Mouse (Mus musculus): ENCODE data around the gene Miga1. TPM values are rescaled to one million over a fixed set of nuclear protein-coding genes. Genes with fewer than 3 reads are reported as not detected.

The Miga1 gene
- total RNA-seq, 2 experiments from 2014 or later: 20.6 to 22.9 TPM

GRCm38 (mm10) chr3:152288740-152289139, 51.5 kb downstream of the Miga1 start:
- no peak for DNase-seq (ENCODE audit: low spot score in 2 of 2)

GRCm38 (mm10) chr3:152288276-152288675, 51.9 kb downstream of the Miga1 start:
- no peak for DNase-seq (ENCODE audit: low spot score in 2 of 2)

GRCm38 (mm10) chr3:152287810-152288209, 52.4 kb downstream of the Miga1 start:
- DNase-seq (ENCODE audit: low spot score in 2 of 2): no peak

GRCm38 (mm10) chr3:152284759-152285158, 55.4 kb downstream of the Miga1 start:
- no peak for DNase-seq (ENCODE audit: low spot score in 2 of 2)

GRCm38 (mm10) chr3:152284306-152284705, 55.9 kb downstream of the Miga1 start:
- no peak for DNase-seq (ENCODE audit: low spot score in 2 of 2)

- DNase-seq (ENCODE audit: low spot score in 2 of 2): no peak
These were observed 58.1 kb downstream of the Miga1 start for GRCm38 (mm10) chr3:152282126-152282525.

GRCm38 (mm10) chr3:152278431-152278830, 61.8 kb downstream of the Miga1 start:
- no peak for DNase-seq (ENCODE audit: low spot score in 2 of 2)

- no peak for DNase-seq (ENCODE audit: low spot score in 2 of 2)
These were observed 62.3 kb downstream of the Miga1 start for GRCm38 (mm10) chr3:152277912-152278311.

- no peak for DNase-seq (ENCODE audit: low spot score in 2 of 2)
These were observed 63.3 kb downstream of the Miga1 start for GRCm38 (mm10) chr3:152276935-152277334.

- no peak for DNase-seq (ENCODE audit: low spot score in 2 of 2)
These were observed 65.2 kb downstream of the Miga1 start for GRCm38 (mm10) chr3:152275008-152275407.

- DNase-seq (ENCODE audit: low spot score in 2 of 2): no peak
These were observed 67.1 kb downstream of the Miga1 start for GRCm38 (mm10) chr3:152272974-152273685.

GRCm38 (mm10) chr3:152271876-152272275, 68.3 kb downstream of the Miga1 start:
- DNase-seq (ENCODE audit: low spot score in 2 of 2): no peak

GRCm38 (mm10) chr3:152271071-152271710, 69.0 kb downstream of the Miga1 start:
- DNase-seq (ENCODE audit: low spot score in 2 of 2): no peak

GRCm38 (mm10) chr3:152268099-152268498, 72.1 kb downstream of the Miga1 start:
- DNase-seq (ENCODE audit: low spot score in 2 of 2): no peak

- DNase-seq (ENCODE audit: low spot score in 2 of 2): no peak
These were observed 74.2 kb downstream of the Miga1 start, which contains the start of gene Nexn for GRCm38 (mm10) chr3:152266036-152266421. Gene Nexn (minus strand): TSS chr3:152266350.

- DNase-seq (ENCODE audit: low spot score in 2 of 2): peak; percentile 16 to 18
These were observed 74.7 kb downstream of the Miga1 start for GRCm38 (mm10) chr3:152265351-152266035.

GRCm38 (mm10) chr3:152264830-152265229, 75.4 kb downstream of the Miga1 start:
- no peak for DNase-seq (ENCODE audit: low spot score in 2 of 2)

GRCm38 (mm10) chr3:152264374-152264773, 75.8 kb downstream of the Miga1 start:
- DNase-seq (ENCODE audit: low spot score in 2 of 2): no peak

- DNase-seq (ENCODE audit: low spot score in 2 of 2): no peak
These were observed 78.3 kb downstream of the Miga1 start for GRCm38 (mm10) chr3:152261948-152262347.

GRCm38 (mm10) chr3:152261436-152261835, 78.8 kb downstream of the Miga1 start:
- DNase-seq (ENCODE audit: low spot score in 2 of 2): no peak

GRCm38 (mm10) chr3:152260362-152260761, 79.8 kb downstream of the Miga1 start:
- DNase-seq (ENCODE audit: low spot score in 2 of 2): no peak

- peak; percentile 45 to 66 for DNase-seq (ENCODE audit: low spot score in 2 of 2)
These were observed 80.8 kb downstream of the Miga1 start for GRCm38 (mm10) chr3:152259409-152259808.
